Mouse (Mus musculus) limb, embryonic 15.5 days (tissue): ENCODE measurements around the gene Ing2. TPM values are rescaled to one million over a fixed set of nuclear protein-coding genes. Genes with fewer than 3 reads are reported as not detected.

Source experiments
- ATAC-seq: fragments of 200-750 bp; cut with Nextera tagmentation; 2 replicates; pipeline ENCODE4 v1.8.0; 2017; ENCODE audit warnings: low read depth, moderate TSS enrichment; ENCODE audit not compliant: insufficient number of reproducible peaks, low FRiP score, low TSS enrichment
- H3K27ac ChIP-seq: fragments of 300-500 bp; sonication (generic); 2 replicates; pipeline ENCODE4 v1.5.1; 2015; ENCODE audit warnings: moderate library complexity, mild to moderate bottlenecking, inconsistent platforms
- H3K27me3 ChIP-seq: fragments of 300-500 bp; sonication (generic); 2 replicates; pipeline ENCODE4 v1.6.1; 2015; ENCODE audit warnings: inconsistent platforms
- H3K36me3 ChIP-seq: fragments of 300-500 bp; sonication (generic); 2 replicates; pipeline ENCODE4 v1.6.1; 2015; ENCODE audit warnings: inconsistent platforms
- H3K4me1 ChIP-seq: fragments of 300-500 bp; sonication (generic); 2 replicates; pipeline ENCODE4 v1.6.1; 2015; ENCODE audit warnings: inconsistent platforms
- H3K4me2 ChIP-seq: fragments of 300-500 bp; sonication (generic); 2 replicates; pipeline ENCODE4 v1.6.1; 2015; ENCODE audit warnings: mild to moderate bottlenecking, inconsistent platforms
- H3K4me3 ChIP-seq: fragments of 300-500 bp; sonication (generic); 2 replicates; pipeline ENCODE4 v1.5.1; 2015; ENCODE audit warnings: mild to moderate bottlenecking, inconsistent platforms
- H3K9ac ChIP-seq: fragments of 300-500 bp; sonication (generic); 2 replicates; pipeline ENCODE4 v1.6.1; 2015; ENCODE audit warnings: inconsistent platforms
- H3K9me3 ChIP-seq: fragments of 300-500 bp; sonication (generic); 2 replicates; pipeline ENCODE4 v1.6.1; 2016; ENCODE audit warnings: inconsistent platforms
- WGBS: fragments of 180-500 bp; shearing (Covaris S2); methylation state at CpG from one replicate; pipeline ENCODE4 v1.1.7; 2015; 5-methylcytosine and 5-hydroxymethylcytosine counted together
- polyA plus RNA-seq: library from polyadenylated mRNA; unstranded; fragments of >200 nt; fragmentation: Nextera tagmentation; extraction: Ambion mirVana; gene quantifications from 2 replicates; pipeline ENCODE4 v1.2.1, GENCODE M21; 2015

Gene Ing2
- polyA plus RNA-seq, 1 experiment from 2014 or later, result 10.1 TPM

- Histone ChIP-seq H3K4me1 (0 out of 2 replicates have a peak, but pooled peaks cover 3% of the 10 kb centered on the region), H3K9ac (peak overlapping the region; percentile 75), H3K4me2 (peak overlapping the region; percentile 73), H3K9me3 (no peaks in the 10 kb centered on the region), H3K4me3 (peak overlapping the region; percentile 98), H3K27me3 (no peaks in the 10 kb centered on the region), H3K27ac (peak overlapping the region; percentile 95), H3K36me3 (peaks cover 5% of the 10 kb centered on the region; the same call in 1 of the 2 replicates)
- WGBS, result under 1% methylated on average over 50 of the region's 53 CpGs
- peak; percentile 52 for ATAC-seq
Measured at GRCm38 (mm10) chr8:47673317-47674139, 1.8 kb downstream of the Ing2 start.

DNA sequence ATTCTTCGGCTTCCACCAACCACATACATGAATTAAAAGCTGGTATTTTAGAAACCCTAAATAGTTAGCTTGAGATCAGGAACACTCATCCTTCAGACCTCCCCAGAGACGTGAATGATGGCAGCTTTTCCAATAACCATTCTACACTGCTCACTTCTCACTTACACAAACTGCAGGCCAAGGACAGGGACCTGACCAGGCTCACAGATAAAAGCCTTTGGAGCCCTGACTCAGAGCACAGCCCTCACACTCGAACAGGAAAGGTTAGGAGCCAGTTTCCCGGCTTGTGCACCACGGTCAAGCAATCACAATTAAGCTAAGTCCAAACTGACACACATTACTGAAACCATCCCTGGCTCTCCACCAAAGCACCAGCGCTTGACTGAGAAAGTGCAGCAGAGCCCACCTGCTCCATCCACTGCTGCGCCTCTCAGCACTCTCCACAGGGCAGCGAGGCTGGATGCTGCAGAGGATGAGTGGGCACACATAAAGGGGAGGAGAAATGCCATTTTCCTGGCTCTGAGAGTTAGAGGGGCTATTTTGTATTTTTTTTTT, 11.0 kb downstream of the Ing2 start:
- Histone ChIP-seq H3K36me3 (peaks cover 19% of the 10 kb centered on the region; the same call in 1 of the 2 replicates), H3K9me3 (no peaks in the 10 kb centered on the region), H3K4me2 (no peak overlapping the region), H3K4me1 (no peaks in the 10 kb centered on the region), H3K4me3 (no peak overlapping the region), H3K9ac (no peak overlapping the region), H3K27ac (no peak overlapping the region), H3K27me3 (no peaks in the 10 kb centered on the region)
- no peak for ATAC-seq
- WGBS, result 83% methylated on average over 8 of the region's 8 CpGs

DNA sequence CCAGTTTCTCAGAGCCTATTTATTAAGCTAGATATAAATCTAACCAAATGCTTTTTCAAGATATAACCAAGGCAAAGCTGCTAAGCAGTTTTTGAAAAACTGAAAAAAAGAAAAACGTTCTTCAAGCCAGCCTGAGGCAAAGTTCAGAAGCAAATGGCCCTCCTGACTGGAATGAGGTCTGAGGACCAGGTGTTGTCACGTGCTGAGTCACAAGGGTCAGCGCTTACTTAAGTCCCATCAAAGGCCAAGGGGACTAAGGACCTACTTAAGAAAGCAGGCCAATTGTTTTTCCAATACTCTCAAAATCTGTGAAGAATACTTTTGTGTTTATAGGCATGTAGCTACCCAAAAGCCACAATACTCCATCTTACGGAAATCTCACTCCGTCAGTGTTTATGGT, 12.2 kb downstream of the Ing2 start:
- no peak overlapping the region for H3K9ac ChIP-seq
- no peak for ATAC-seq
- WGBS, result 72% methylated on average over 5 of the region's 5 CpGs

GRCm38 (mm10) chr8:47662716-47663115, 12.6 kb downstream of the Ing2 start:
- Histone ChIP-seq H3K9ac (no peak overlapping the region), H3K27me3 (no peaks in the 10 kb centered on the region), H3K4me3 (no peak overlapping the region), H3K36me3 (0 out of 2 replicates have a peak, but pooled peaks cover 10% of the 10 kb centered on the region), H3K27ac (no peak overlapping the region), H3K4me1 (no peaks in the 10 kb centered on the region), H3K4me2 (no peak overlapping the region), H3K9me3 (no peaks in the 10 kb centered on the region)
- 69% methylated on average over 5 of the region's 5 CpGs for WGBS
- ATAC-seq, result no peak

More for the DNA sequence above, 12.2 kb downstream of the Ing2 start:
- Histone ChIP-seq H3K4me2 (no peak overlapping the region), H3K27ac (no peak overlapping the region), H3K27me3 (no peaks in the 10 kb centered on the region), H3K9me3 (no peaks in the 10 kb centered on the region), H3K4me3 (no peak overlapping the region), H3K36me3 (peaks cover 12% of the 10 kb centered on the region; the same call in 1 of the 2 replicates), H3K4me1 (no peaks in the 10 kb centered on the region)

DNA sequence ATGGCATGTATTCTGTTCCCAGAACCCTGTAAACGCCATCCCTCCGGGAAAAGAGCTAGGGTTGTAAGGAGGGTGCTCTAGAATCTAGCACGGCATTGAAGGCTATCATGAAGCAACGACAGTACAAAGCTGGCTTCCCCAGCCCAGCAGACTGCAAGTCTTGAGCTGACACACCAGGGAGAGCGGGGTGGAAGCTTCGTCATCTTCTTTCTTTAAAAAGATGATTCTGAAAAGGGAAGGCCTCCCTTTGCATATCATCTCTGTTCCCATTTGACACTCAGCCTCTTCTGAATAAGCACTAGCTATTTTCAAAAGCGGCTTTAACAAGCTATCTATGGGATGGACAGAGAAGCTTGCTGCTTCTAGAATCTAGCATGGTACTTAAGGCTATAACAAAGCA, 15.0 kb downstream of the Ing2 start:
- Histone ChIP-seq H3K4me1 (no peaks in the 10 kb centered on the region), H3K27ac (no peak overlapping the region), H3K27me3 (no peaks in the 10 kb centered on the region), H3K9ac (no peak overlapping the region), H3K4me3 (no peak overlapping the region), H3K9me3 (no peaks in the 10 kb centered on the region), H3K36me3 (0 out of 2 replicates have a peak, but pooled peaks cover 1% of the 10 kb centered on the region), H3K4me2 (no peak overlapping the region)
- ATAC-seq, result no peak
- 89% methylated on average over 7 of the region's 7 CpGs for WGBS

DNA sequence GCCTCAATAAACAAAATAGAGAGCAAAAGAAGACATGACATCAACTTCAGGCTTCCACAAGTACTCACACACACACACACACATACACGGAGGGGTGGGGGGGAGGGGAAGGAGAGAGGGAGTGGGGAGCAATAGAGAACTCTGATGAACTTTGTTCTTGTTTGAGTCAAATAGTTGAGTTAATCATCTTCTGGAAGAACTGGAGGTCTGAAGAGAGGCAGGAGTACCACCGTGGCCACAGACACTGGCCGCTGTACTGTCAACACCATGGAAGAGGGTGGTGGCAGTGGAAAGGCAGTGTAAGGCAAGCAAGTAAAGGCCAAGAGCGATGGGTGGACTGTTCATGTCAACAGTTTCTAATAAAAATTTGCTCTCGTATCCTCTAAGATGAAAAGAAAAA, 15.9 kb downstream of the Ing2 start:
- Histone ChIP-seq H3K27ac (no peak overlapping the region), H3K4me1 (no peaks in the 10 kb centered on the region), H3K36me3 (no peaks in the 10 kb centered on the region), H3K27me3 (no peaks in the 10 kb centered on the region), H3K9ac (no peak overlapping the region), H3K4me2 (no peak overlapping the region), H3K9me3 (no peaks in the 10 kb centered on the region), H3K4me3 (no peak overlapping the region)
- no peak for ATAC-seq
- WGBS, result 86% methylated on average over 5 of the region's 5 CpGs

DNA sequence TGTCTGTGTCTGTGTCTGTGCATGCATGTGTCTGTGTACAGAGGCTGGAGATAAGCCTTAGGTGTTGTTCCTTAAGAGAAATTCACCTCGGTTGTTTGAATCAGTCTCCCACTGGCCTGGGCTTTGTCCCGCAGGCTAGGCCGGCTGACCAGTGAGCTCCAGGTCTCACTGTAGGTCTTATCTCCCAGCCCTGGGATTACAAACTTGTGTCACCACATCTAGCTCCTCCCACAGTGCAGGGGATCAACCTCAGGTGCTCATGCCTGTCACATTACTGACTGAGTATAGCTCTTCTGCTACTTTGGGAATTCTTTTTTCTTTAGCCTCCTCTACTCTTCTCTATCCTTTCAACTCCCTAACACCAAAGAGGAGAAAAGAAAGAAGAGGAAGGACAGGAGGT, 20.9 kb downstream of the Ing2 start:
- Histone ChIP-seq H3K36me3 (no peaks in the 10 kb centered on the region), H3K27ac (no peak overlapping the region), H3K9me3 (no peaks in the 10 kb centered on the region), H3K27me3 (no peaks in the 10 kb centered on the region), H3K4me1 (no peaks in the 10 kb centered on the region), H3K4me3 (no peak overlapping the region), H3K9ac (no peak overlapping the region), H3K4me2 (no peak overlapping the region)
- ATAC-seq, result no peak
- 64% methylated on average over 3 of the region's 3 CpGs for WGBS

- Histone ChIP-seq H3K27me3 (no peaks in the 10 kb centered on the region), H3K36me3 (no peaks in the 10 kb centered on the region), H3K4me2 (no peak overlapping the region), H3K9ac (no peak overlapping the region), H3K4me3 (no peak overlapping the region), H3K4me1 (no peaks in the 10 kb centered on the region), H3K9me3 (no peaks in the 10 kb centered on the region), H3K27ac (no peak overlapping the region)
- ATAC-seq, result no peak
- 93% methylated on average over 3 of the region's 3 CpGs for WGBS
Measured at GRCm38 (mm10) chr8:47652737-47653076, 22.6 kb downstream of the Ing2 start.

DNA sequence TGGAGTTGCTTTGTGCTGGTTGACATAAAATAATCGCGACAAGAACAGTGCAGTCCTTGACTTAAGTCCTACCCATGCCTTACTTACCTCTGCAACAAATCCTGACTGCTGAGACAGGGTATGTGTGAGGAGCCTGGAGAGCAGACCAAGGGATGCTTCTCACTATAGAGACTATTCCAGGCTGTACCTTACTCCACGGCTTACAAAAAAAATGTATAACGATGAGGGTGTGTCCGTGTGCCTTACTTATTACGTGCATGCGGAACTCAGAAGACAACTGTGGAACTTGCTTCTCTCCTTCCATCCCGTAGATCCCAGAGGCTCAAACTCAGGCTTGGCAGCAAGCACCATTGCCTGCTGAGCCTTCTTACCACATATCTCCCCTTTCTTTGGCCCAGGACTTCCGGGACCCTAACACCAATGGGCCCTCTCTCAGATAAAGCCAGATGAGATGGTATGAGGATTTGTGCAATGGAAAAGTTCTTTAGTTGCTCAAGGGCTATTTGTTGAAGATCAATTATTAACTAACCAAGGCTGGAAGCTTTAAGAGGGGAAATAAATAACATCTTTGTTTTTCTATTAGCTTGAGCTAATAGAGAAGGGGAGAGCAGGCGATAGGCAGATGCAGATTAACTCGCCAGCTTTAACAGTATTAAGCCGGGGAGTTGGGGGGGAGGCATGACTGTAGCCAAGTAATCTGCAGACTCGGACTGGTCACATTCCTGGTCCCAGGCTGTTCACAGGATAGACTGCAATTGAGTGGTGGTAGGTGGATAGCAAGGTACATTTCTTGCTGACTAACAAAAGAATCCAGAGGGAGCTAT, 23.2 kb downstream of the Ing2 start:
- WGBS, result 87% methylated on average over 13 of the region's 13 CpGs
- Histone ChIP-seq H3K4me3 (no peak overlapping the region), H3K27me3 (no peaks in the 10 kb centered on the region), H3K27ac (no peak overlapping the region), H3K9me3 (no peaks in the 10 kb centered on the region), H3K9ac (no peak overlapping the region), H3K36me3 (no peaks in the 10 kb centered on the region), H3K4me1 (no peaks in the 10 kb centered on the region), H3K4me2 (no peak overlapping the region)
- ATAC-seq, result no peak

DNA sequence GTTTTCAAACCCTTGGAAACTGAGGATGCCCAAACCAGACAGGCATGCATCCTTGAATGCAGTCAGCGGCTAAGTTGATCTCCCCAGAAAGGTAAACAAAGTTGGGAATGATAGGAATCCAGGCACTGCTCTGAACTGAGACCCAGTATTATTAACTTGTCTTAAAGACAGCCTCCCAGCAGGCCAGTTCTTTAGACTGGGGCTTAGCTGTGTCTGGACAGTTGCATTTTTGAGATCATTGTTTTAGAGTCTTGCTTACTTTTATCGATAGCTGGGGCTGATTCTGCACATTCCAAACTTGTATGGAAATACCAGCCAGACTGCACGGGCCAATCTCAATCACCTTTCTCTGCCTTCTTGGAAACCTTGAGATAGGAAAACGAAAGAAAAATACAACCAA, 24.5 kb downstream of the Ing2 start:
- 68% methylated on average over 4 of the region's 4 CpGs for WGBS
- Histone ChIP-seq H3K4me3 (no peak overlapping the region), H3K9ac (no peak overlapping the region), H3K4me2 (no peak overlapping the region), H3K4me1 (no peaks in the 10 kb centered on the region), H3K9me3 (no peaks in the 10 kb centered on the region), H3K27me3 (no peaks in the 10 kb centered on the region), H3K36me3 (no peaks in the 10 kb centered on the region), H3K27ac (no peak overlapping the region)
- no peak for ATAC-seq

DNA sequence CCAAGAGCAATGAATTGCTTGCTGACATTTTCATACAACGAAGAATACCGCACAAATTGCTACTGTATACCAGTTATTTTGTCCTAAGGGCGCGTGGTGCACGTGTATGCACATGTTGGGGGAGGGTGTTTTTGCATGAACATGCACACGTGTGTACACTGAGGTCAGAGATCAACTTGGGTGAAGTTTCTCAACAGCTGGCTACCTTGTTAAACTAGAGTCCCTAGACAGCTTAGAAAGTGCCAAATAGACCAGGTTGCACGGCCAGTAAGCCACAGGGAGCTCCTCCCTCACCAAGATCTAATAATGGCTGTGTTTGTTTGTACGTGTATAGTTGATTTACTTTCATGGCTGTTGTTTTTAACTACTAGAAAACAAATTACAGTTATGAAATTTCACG, 25.8 kb downstream of the Ing2 start:
- 73% methylated on average over 9 of the region's 9 CpGs for WGBS
- H3K4me3 ChIP-seq, result no peak overlapping the region
- no peak overlapping the region for H3K9ac ChIP-seq
- ATAC-seq, result no peak
- no peak overlapping the region for H3K4me2 ChIP-seq
- H3K9me3 ChIP-seq, result no peaks in the 10 kb centered on the region
- no peaks in the 10 kb centered on the region for H3K36me3 ChIP-seq
- no peak overlapping the region for H3K27ac ChIP-seq
- H3K27me3 ChIP-seq, result no peaks in the 10 kb centered on the region
- H3K4me1 ChIP-seq, result no peaks in the 10 kb centered on the region

DNA sequence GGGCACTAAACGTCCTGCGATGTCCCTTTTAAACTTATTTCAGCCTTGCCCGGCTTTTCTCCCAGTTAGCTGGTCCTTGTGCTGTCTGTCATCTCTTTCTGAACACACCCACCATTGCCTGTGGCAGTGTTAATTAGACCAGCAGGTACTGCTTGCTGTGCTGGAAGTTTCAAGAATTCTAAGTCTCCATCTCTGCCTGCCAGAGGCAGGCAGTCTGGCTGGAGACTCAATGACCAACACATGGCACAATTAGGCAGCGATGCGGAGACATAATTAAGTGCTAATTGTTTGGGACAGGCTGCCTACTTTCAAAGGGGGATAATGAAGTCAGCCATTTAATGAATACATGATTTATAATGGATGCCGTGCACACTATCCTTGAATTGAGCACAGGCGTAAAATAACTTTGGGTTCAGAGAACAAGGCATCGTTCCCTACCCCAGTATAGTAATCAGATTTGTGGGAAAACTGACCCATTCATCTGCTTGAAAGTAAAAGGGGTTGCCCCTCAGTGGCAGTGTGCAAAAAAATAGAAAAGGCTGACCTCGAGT, 32.8 kb downstream of the Ing2 start:
- ATAC-seq, result no peak
- H3K9me3 ChIP-seq, result no peaks in the 10 kb centered on the region
- 0 out of 2 replicates have a peak, but pooled peaks cover 2% of the 10 kb centered on the region for H3K4me1 ChIP-seq
- no peak overlapping the region for H3K4me2 ChIP-seq
- 37% methylated on average over 9 of the region's 9 CpGs for WGBS
- H3K27me3 ChIP-seq, result no peaks in the 10 kb centered on the region
- H3K9ac ChIP-seq, result no peak overlapping the region
- H3K27ac ChIP-seq, result no peak overlapping the region
- H3K4me3 ChIP-seq, result no peak overlapping the region
- H3K36me3 ChIP-seq, result no peaks in the 10 kb centered on the region
